Comparison of ENCODE assay signal across 10 mouse cellular contexts in genomic region chr1:136749188-136749587, GRCm38 (mm10).
DNase-seq lines count a peak whose midpoint lies in the region; ATAC-seq and TF ChIP-seq lines count a peak whose summit lies in the region.
"Had no signal": no experiment of that assay in that cellular context is flagged by ENCODE, and none has a peak within 500 bp of the region (broad histone marks: within the 10 kb centered on the region; RNA-seq: fewer than 3 reads in every experiment).

No protein-coding gene starts in this region.

- H3K27ac ChIP-seq in heart, postnatal 0 days (ENCODE audit: low read depth) = no peak overlapping the region
- H3K27ac ChIP-seq in heart, embryonic 12.5 days (ENCODE audit: poor library complexity, severe bottlenecking) = no peak overlapping the region
- no peak overlapping the region for H3K27ac ChIP-seq in limb, embryonic 10.5 days
- no peak overlapping the region for H3K27ac ChIP-seq in small intestine, adult 2 months (ENCODE audit: insufficient read depth, low read depth, low read length)
- H3K27ac ChIP-seq: liver, embryonic 13.5 days; stomach, embryonic 15.5 days had no signal

- H3K4me3 ChIP-seq in heart, postnatal 0 days (ENCODE audit: low read depth, low read length) = no peak overlapping the region
- H3K4me3 ChIP-seq in heart, embryonic 12.5 days = no peak overlapping the region
- H3K4me3 ChIP-seq in limb, embryonic 10.5 days = no peak overlapping the region
- H3K4me3 ChIP-seq in small intestine, adult 2 months (ENCODE audit: low read depth, low read length) = no peak overlapping the region
- H3K4me3 ChIP-seq: liver, embryonic 13.5 days; stomach, embryonic 15.5 days had no signal

- H3K4me2 ChIP-seq in heart, postnatal 0 days (ENCODE audit: low read depth, low read length) = no peak overlapping the region
- H3K4me2 ChIP-seq in heart, embryonic 12.5 days = no peak overlapping the region
- H3K4me2 ChIP-seq: liver, embryonic 13.5 days; stomach, embryonic 15.5 days had no signal

- TF ChIP-seq CTCF in heart, postnatal 0 days (IDR thresholded peaks at IDR 0.05; ENCODE audit: low read depth) = peak; percentile 63
- TF ChIP-seq CTCF in small intestine, adult 2 months (IDR thresholded peaks at IDR 0.05; ENCODE audit: extremely low read depth, insufficient read length, insufficient replicate concordance, low read depth, low read length) = peak; percentile 64; the same call in 1 of the 2 replicates

- no peak for TF ChIP-seq POLR2A in small intestine, adult 2 months (IDR thresholded peaks at IDR 0.05; ENCODE audit: low read depth, low read length)

- H3K4me1 ChIP-seq in heart, postnatal 0 days (ENCODE audit: control insufficient read depth, insufficient read depth) = no peaks in the 10 kb centered on the region
- H3K4me1 ChIP-seq in heart, embryonic 12.5 days (replicated peaks) = peaks cover 6% of the 10 kb centered on the region; the same call in 1 of the 2 replicates
- no peaks in the 10 kb centered on the region for H3K4me1 ChIP-seq in limb, embryonic 10.5 days
- H3K4me1 ChIP-seq in small intestine, adult 2 months (ENCODE audit: control insufficient read depth, insufficient read depth, insufficient read length, low read length) = no peaks in the 10 kb centered on the region
- H3K4me1 ChIP-seq: liver, embryonic 13.5 days; stomach, embryonic 15.5 days had no signal

- no peak overlapping the region for H3K9ac ChIP-seq in heart, postnatal 0 days (replicated peaks; ENCODE audit: low read depth, low read length)
- no peak overlapping the region for H3K9ac ChIP-seq in heart, embryonic 12.5 days
- H3K9ac ChIP-seq: liver, embryonic 13.5 days; stomach, embryonic 15.5 days had no signal

- H3K27me3 ChIP-seq in heart, postnatal 0 days (ENCODE audit: control insufficient read depth, insufficient read depth, low read length) = no peaks in the 10 kb centered on the region
- H3K27me3 ChIP-seq in heart, embryonic 12.5 days (replicated peaks) = no peaks in the 10 kb centered on the region
- H3K27me3 ChIP-seq in limb, embryonic 10.5 days (ENCODE audit: low read depth, poor library complexity, severe bottlenecking) = no peaks in the 10 kb centered on the region
- no peaks in the 10 kb centered on the region for H3K27me3 ChIP-seq in small intestine, adult 2 months (ENCODE audit: control insufficient read depth, insufficient read depth, low read length)
- H3K27me3 ChIP-seq: liver, embryonic 13.5 days; stomach, embryonic 15.5 days had no signal

- DNase-seq in heart, postnatal 0 days (ENCODE audit: low spot score) = peak; percentile 13
- DNase-seq in urinary bladder, postnatal 14 days (ENCODE audit: low spot score) = peak; percentile 44
- no peak for DNase-seq in urinary bladder, postnatal 10 days (ENCODE audit: low spot score)
- peak; percentile 13 for DNase-seq in c-Kit-positive CD71-positive TER-119-positive erythroid progenitor cells, embryonic 14.5 days (ENCODE audit: low spot score)
- DNase-seq in limb, embryonic 10.5 days (ENCODE audit: low spot score) = peak; percentile 49
- no peak for DNase-seq in Muller cell, postnatal 12 days (ENCODE audit: inconsistent ontology term)
- DNase-seq: liver, embryonic 13.5 days had no signal

- no peak for TF ChIP-seq EP300 in heart, postnatal 0 days (IDR thresholded peaks at IDR 0.05; ENCODE audit: low read depth)

- WGBS in heart, postnatal 0 days = 59% methylated on average over 8 of the region's 8 CpGs
- WGBS in heart, embryonic 12.5 days = 53% methylated on average over 8 of the region's 8 CpGs
- 57% methylated on average over 8 of the region's 8 CpGs for WGBS in limb, embryonic 10.5 days
- WGBS in small intestine, adult 2 months = 70% methylated on average over 8 of the region's 8 CpGs

- H3K36me3 ChIP-seq in heart, postnatal 0 days (replicated peaks; ENCODE audit: control insufficient read depth, insufficient read depth, low read length) = no peaks in the 10 kb centered on the region
- no peaks in the 10 kb centered on the region for H3K36me3 ChIP-seq in heart, embryonic 12.5 days
- H3K36me3 ChIP-seq in limb, embryonic 10.5 days = no peaks in the 10 kb centered on the region
- no peaks in the 10 kb centered on the region for H3K36me3 ChIP-seq in small intestine, adult 2 months (ENCODE audit: control insufficient read depth, insufficient read depth, low read length)
- H3K36me3 ChIP-seq: liver, embryonic 13.5 days; stomach, embryonic 15.5 days had no signal

- H3K9me3 ChIP-seq in heart, postnatal 0 days (replicated peaks; ENCODE audit: control insufficient read depth, low read length) = no peaks in the 10 kb centered on the region
- H3K9me3 ChIP-seq in heart, embryonic 12.5 days (replicated peaks) = no peaks in the 10 kb centered on the region
- no peaks in the 10 kb centered on the region for H3K9me3 ChIP-seq in limb, embryonic 10.5 days (replicated peaks)
- H3K9me3 ChIP-seq: liver, embryonic 13.5 days; stomach, embryonic 15.5 days had no signal

- ATAC-seq in heart, postnatal 0 days (ENCODE audit: insufficient read depth, low read depth) = no peak
- ATAC-seq in heart, embryonic 12.5 days (ENCODE audit: insufficient number of reproducible peaks, low FRiP score) = no peak

Comparison
In these comparisons a context has a peak if more than half of its experiments do, and no peak if none do; other contexts are left out.
1. DNase-seq: peak in heart, postnatal 0 days (single experiment), urinary bladder, postnatal 14 days (single experiment), c-Kit-positive CD71-positive TER-119-positive erythroid progenitor cells, embryonic 14.5 days (single experiment) and limb, embryonic 10.5 days (single experiment); none in urinary bladder, postnatal 10 days (single experiment) and Muller cell, postnatal 12 days (single experiment).